Mouse (Mus musculus): ENCODE measurements around the gene Nt5c2.

Gene Nt5c2

GRCm38 (mm10) chr19:47014447-47015381 is at the start of gene Nt5c2, which contains the start of gene Ina:
Nt5c2 (minus strand) TSS chr19:47015153.
Ina (plus strand) TSS chr19:47014698.
- DNase-seq (ENCODE audit: low spot score), result peak; percentile 10

GRCm38 (mm10) chr19:47057684-47058083 is 42.7 kb upstream of the Nt5c2 start:
- no peak for DNase-seq (ENCODE audit: low spot score)

- DNase-seq (ENCODE audit: low spot score), result no peak
These were observed 38.5 kb upstream of the Nt5c2 start for GRCm38 (mm10) chr19:47053471-47053870.

GRCm38 (mm10) chr19:47052927-47053326 is 38.0 kb upstream of the Nt5c2 start:
- DNase-seq (ENCODE audit: low spot score), result no peak

- peak; percentile 46 for DNase-seq (ENCODE audit: low spot score)
These were observed 35.5 kb upstream of the Nt5c2 start, which contains the start of gene Pcgf6 for GRCm38 (mm10) chr19:47050271-47051032. Pcgf6 (minus strand) TSS chr19:47050906.

- DNase-seq (ENCODE audit: low spot score), result no peak
These were observed 34.9 kb upstream of the Nt5c2 start for GRCm38 (mm10) chr19:47049840-47050239.

GRCm38 (mm10) chr19:47049061-47049460 is 34.1 kb upstream of the Nt5c2 start:
- no peak for DNase-seq (ENCODE audit: low spot score)

- no peak for DNase-seq (ENCODE audit: low spot score)
These were observed 32.4 kb upstream of the Nt5c2 start for GRCm38 (mm10) chr19:47047236-47047833.

GRCm38 (mm10) chr19:47046343-47046742 is 31.4 kb upstream of the Nt5c2 start:
- DNase-seq (ENCODE audit: low spot score), result no peak

- no peak for DNase-seq (ENCODE audit: low spot score)
These were observed 28.7 kb upstream of the Nt5c2 start for GRCm38 (mm10) chr19:47043608-47044007.

GRCm38 (mm10) chr19:47040720-47041473 is 25.9 kb upstream of the Nt5c2 start:
- no peak for DNase-seq (ENCODE audit: low spot score)

- DNase-seq (ENCODE audit: low spot score), result no peak
These were observed 21.6 kb upstream of the Nt5c2 start for GRCm38 (mm10) chr19:47036596-47036995.

GRCm38 (mm10) chr19:47034916-47035315 is 20.0 kb upstream of the Nt5c2 start:
- no peak for DNase-seq (ENCODE audit: low spot score)

GRCm38 (mm10) chr19:47031770-47032169 is 16.8 kb upstream of the Nt5c2 start:
- DNase-seq (ENCODE audit: low spot score), result no peak

- no peak for DNase-seq (ENCODE audit: low spot score)
These were observed 14.8 kb upstream of the Nt5c2 start for GRCm38 (mm10) chr19:47029796-47030195.

GRCm38 (mm10) chr19:47026513-47026912 is 11.6 kb upstream of the Nt5c2 start:
- DNase-seq (ENCODE audit: low spot score), result no peak

- no peak for DNase-seq (ENCODE audit: low spot score)
These were observed 10.0 kb upstream of the Nt5c2 start for GRCm38 (mm10) chr19:47024954-47025353.

- DNase-seq (ENCODE audit: low spot score), result no peak
These were observed 8.6 kb upstream of the Nt5c2 start for GRCm38 (mm10) chr19:47023546-47023945.

GRCm38 (mm10) chr19:47022709-47023108 is 7.8 kb upstream of the Nt5c2 start:
- DNase-seq (ENCODE audit: low spot score), result no peak

- no peak for DNase-seq (ENCODE audit: low spot score)
These were observed 4.4 kb upstream of the Nt5c2 start for GRCm38 (mm10) chr19:47019326-47019725.

- no peak for DNase-seq (ENCODE audit: low spot score)
These were observed 3.4 kb upstream of the Nt5c2 start for GRCm38 (mm10) chr19:47018330-47018729.

GRCm38 (mm10) chr19:47017831-47018230 is 2.9 kb upstream of the Nt5c2 start:
- no peak for DNase-seq (ENCODE audit: low spot score)

Data from ovary, adult 18-20 months (tissue).